Mouse (Mus musculus) adrenal gland, postnatal 36 days (tissue): ENCODE measurements around the gene 6430571L13Rik. TPM values are rescaled to one million over a fixed set of nuclear protein-coding genes. Genes with fewer than 3 reads are reported as not detected.
A peak's percentile ranks its signal among the peaks of the same experiment; 100 is the strongest.
"Not testable (repeated sequence)": the region's sequence is repeated elsewhere in the genome, so short reads cannot be mapped to it uniquely, and the experiment has no call there.

ENCODE experiments used
- DNase-seq, 2 experiments: peaks; one replicate each; pipeline ENCODE4 v3.0.0; 2021; ENCODE audit warnings: mixed read lengths in 1 of 2
- long read RNA-seq, 2 experiments: library from polyadenylated mRNA; stranded (forward); transcript quantifications; one replicate each; pipeline ENCODE4 v2.0.0; 2021; ENCODE audit warnings: borderline sequencing depth in 2 of 2
- total RNA-seq, 2 experiments: library from RNA; stranded (reverse); gene quantifications; 2 replicates each; pipeline ENCODE4 v1.2.3; 2021

Gene 6430571L13Rik
- total RNA-seq: 1 to 10 TPM; 1.2 to 1.3 TPM
- long read RNA-seq, experiment 1, partial matches to known transcripts: 0 of 1 reads
- long read RNA-seq, experiment 1, other reads (novel, unspliced or antisense): 0 of 1 reads
- long read RNA-seq, experiment 2, partial matches to known transcripts: 1 of 1 reads
- long read RNA-seq, experiment 2, other reads (novel, unspliced or antisense): 0 of 1 reads

- peak; percentile 95 to 97 for DNase-seq
Measured at GRCm38 (mm10) chr9:107340267-107340859, at the start of gene 6430571L13Rik. Gene 6430571L13Rik (plus strand): TSS chr9:107340602.

DNA sequence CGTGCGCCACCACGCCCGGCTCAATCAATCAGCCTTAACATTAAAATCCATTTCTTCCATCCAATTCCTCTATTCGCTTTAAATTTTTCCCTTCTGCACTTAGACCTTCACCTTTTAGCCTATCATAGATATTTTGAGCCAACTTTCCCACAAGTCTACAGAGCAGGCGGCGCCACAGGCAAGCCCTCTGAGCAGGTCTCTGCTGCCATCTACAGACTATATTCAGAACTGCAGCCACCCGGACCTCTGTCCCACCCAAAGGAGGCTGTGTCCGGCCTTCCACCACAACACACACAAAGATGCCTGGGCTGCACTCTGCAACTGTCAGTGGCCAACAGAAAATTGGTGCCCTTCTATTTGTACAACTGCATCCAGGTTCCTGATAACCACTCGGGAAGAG is 49.5 kb upstream of the 6430571L13Rik start:
- peak; percentile 83 to 88 for DNase-seq

DNA sequence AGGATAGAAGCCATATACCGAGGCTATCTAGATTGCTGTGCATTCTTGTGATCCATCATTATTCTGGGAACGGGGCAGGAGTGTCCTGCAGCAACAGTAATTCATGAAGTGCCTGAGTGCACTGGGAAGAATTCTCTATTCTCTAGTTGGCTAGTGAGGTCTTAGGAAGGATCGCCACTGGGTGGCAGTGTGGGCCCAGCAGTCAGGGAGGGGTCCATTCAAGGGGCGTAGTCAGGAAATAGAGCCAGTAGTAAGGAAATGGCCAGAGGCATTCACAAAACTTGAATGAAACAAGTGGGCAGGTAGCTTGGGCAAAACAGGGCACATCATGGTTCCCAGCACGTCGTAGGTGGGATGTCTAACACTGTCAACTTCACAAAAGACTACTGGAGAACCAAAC is 46.2 kb upstream of the 6430571L13Rik start:
- peak; percentile 84 to 90 for DNase-seq

DNA sequence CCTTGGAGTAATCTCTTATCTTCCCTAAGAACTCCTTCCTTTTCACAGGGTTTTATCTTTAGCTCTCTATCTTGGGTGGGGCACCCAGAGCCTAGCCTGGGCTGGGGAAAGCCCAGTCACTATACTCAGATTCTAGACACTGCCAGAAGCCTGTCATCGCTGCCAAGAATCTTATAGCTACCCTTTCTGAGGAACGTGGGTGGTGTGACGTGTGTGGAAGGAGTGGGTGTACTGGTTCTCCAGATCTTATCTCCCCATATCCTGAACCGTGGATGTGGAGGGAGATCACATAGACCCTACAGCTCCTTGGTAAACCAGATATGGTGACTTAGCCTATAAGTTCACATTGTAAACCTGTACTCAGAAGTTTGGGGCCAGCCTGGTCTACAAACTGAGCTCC is 44.8 kb upstream of the 6430571L13Rik start:
- DNase-seq: no peak

DNA sequence AAGGTAGTCTGAATTCAATTTTAAA is 44.6 kb upstream of the 6430571L13Rik start, which contains the start of gene Cish:
Gene Cish (plus strand): TSS at position 11 of the 25 bp plus-strand sequence.
- DNase-seq: no peak

- no peak for DNase-seq
Measured at GRCm38 (mm10) chr9:107296041-107296440, 44.4 kb upstream of the 6430571L13Rik start.

DNA sequence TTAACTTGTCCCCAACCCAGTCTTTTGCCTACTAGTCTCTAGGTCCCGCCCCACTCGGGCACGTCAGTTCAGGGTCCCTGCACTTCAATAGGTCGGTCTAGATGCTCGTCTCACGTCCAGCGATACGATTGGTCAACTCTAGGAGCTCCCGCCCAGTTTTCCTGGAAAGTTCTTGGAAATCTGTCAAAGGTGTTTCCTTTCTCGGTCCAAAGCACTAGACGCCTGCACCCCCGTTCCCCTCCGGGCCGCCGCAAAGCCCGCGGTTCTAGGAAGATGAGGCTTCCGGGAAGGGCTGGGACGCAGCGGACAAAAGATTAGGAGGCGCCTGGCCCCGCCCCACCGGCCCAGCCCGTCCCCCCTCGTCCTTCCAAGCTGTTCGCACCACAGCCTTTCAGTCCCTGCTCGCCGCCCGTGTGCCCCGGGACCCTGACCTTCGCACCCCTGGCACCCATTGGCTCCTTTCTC is 43.9 kb upstream of the 6430571L13Rik start:
- peak; percentile 92 for DNase-seq

- no peak for DNase-seq
Measured at GRCm38 (mm10) chr9:107297059-107297458, 43.3 kb upstream of the 6430571L13Rik start.

GRCm38 (mm10) chr9:107297658-107298057 is 42.7 kb upstream of the 6430571L13Rik start:
- no peak for DNase-seq

DNA sequence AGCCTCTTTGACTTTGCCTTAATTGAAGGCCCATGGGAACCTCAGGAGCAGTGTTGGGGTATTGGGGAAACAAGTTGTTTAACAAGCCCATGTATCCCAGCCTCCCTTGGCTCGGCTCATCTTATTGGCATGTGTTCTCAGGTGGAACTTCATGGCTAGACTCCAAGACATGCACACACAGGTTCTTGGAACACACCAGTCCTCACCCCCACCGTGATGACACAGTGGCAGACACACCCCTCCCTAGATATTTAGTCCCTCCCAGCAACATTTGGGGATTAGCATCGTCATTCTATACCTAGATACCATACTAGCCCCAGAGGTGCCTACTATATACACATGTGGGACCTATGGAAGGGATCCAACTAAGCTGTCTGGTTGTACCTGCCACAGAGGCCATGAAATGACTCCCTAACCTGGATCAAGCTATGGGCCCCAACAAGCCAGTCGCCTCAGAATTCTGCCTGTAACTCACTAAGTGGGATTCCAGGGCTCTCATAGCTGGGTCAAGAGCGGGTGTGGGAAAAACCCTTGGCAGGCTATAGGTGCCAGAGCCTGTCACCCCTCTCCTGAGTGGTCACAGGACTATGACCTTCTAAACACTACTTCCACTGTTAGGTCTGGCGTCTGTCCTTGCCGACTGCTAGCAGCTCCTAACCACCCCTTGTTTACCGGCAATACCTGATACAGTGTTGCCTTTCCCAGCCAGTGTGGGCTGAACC is 42.2 kb upstream of the 6430571L13Rik start:
- no peak for DNase-seq

DNA sequence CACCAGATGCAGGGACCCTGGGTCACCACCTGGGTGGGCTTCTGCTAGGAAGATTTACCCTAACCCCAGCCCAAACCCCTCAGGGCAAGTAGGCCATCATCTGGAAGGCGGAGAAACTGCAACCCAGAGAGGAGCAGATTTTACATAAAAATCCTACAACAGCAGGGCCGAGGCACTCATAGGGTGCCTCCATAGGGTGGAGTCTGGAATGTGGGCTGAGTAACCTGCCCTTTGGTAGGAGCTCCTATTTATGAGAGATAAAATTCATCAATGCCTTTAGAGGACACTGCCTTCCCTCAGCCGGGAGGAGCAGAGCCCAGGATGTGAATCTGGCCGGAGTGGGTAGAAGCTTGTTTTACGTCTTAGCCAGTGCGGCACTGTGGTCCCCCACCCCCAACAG is 41.5 kb upstream of the 6430571L13Rik start:
- DNase-seq: no peak

- no peak for DNase-seq
Measured at GRCm38 (mm10) chr9:107299783-107300182, 40.6 kb upstream of the 6430571L13Rik start.

DNA sequence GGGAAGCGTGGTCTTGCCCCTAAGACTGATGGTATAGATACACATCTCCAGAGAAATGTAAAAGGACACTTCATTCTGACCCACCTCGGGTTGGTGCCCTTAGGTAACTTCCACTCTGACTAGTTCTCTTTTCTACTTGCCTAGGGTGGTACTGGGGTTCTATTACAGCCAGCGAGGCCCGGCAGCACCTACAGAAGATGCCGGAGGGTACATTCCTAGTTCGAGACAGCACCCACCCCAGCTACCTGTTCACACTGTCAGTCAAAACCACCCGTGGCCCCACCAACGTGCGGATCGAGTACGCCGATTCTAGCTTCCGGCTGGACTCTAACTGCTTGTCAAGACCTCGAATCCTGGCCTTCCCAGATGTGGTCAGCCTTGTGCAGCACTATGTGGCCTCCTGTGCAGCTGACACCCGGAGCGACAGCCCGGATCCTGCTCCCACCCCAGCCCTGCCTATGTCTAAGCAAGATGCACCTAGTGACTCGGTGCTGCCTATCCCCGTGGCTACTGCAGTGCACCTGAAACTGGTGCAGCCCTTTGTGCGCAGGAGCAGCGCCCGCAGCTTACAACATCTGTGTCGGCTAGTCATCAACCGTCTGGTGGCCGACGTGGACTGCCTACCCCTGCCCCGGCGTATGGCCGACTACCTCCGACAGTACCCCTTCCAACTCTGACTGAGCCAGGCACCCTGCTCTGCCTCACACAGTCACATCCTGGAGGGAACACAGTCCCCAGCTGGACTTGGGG is 40.0 kb upstream of the 6430571L13Rik start:
- DNase-seq: no peak

DNA sequence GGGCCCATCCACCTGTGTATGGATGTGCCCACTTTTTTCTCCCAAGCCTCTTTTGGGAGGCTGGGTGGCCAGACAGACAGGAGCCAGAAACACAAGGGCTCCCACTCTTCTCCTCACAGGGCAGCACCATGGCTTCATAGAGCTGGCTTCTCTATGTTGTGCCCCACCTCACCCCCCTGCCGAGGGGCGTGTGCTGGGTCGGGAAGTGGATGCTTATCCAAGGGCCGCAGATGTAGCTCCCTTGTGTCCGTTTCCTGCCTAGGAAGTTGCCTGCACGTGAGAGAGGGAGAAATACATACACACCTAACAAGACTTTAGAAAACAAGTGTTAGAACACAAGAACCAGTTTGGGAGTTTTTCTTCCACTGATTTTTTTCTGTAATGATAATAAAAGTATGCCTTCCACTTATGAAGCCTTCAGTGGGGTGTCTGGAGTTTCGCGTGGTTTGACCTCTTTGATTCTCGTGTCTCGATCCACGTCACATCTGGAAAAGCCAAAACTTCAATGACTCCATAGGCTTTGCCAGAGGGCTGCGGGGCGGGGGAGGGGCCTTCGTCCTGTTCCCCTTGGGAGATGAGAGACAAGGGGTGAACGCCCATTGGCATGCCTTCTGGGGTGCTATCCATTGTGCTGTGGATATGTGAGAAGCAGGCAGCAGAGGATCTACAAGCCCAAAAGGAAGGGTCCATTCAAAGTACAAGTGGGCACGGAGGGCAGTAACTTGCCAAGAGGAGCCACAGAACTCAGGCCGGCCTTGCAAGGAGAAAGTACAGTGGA is 38.7 kb upstream of the 6430571L13Rik start:
- no peak for DNase-seq

DNA sequence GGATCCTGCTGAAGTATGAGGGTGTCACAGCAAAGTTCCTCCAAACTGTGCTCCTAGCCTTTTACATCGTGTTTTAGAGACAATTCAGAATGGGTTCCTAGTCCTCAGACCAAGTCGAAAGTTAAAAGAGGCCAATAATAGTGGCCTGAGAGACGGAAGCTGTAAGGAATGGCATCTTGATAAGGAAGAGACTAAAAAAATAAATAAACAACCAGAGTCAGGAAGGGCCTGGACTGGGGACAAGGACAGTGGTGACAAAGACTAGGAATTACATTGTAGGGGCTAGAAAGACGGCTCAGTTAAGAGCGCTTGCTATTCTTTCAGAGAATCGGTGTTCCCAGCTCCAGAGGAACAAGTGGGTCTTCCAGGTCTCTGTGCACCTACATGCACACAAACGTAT is 37.8 kb upstream of the 6430571L13Rik start:
- no peak for DNase-seq

- DNase-seq: no peak
Measured at GRCm38 (mm10) chr9:107303121-107303820, 37.1 kb upstream of the 6430571L13Rik start.

DNA sequence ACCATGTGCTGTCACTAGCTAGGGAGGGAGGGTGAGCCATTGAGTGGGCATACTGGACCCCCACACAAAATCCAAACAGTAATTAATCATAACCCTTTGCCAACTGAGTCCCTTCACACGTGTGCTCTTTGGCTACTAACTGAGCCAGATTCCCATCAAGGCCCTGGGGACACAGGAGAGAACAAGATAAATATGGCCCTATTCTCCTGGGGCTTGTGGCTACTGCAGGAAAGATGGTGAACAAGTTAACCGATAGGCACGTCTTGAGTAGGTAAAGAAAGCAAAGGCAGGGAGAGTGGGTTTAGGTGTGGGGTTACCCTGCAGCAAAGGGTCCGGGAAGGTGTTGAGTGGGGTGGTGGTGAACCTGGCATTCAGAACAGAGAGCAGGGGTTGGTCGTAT is 36.5 kb upstream of the 6430571L13Rik start:
- DNase-seq: no peak

DNA sequence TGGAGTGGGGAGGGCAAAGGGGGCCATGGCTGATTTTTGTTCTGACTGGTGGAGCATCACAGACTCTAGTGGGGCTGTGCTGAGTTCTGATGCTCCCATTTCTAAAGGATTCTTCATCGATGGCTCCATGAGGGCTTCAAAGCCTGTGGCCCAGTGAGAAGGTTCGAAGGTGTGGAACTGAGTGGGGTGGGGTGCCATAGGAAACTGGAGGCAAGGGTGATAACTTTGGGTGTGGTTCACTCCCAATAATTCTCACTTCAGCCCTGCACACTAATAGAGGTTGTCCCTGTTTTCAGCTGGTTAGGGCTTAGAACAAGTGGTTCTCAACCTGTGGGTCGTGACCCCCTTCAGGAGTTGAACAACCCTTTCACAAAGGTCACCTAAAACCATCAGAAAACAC is 36.0 kb upstream of the 6430571L13Rik start:
- DNase-seq: no peak

GRCm38 (mm10) chr9:107305012-107305411 is 35.4 kb upstream of the 6430571L13Rik start:
- DNase-seq: no peak

DNA sequence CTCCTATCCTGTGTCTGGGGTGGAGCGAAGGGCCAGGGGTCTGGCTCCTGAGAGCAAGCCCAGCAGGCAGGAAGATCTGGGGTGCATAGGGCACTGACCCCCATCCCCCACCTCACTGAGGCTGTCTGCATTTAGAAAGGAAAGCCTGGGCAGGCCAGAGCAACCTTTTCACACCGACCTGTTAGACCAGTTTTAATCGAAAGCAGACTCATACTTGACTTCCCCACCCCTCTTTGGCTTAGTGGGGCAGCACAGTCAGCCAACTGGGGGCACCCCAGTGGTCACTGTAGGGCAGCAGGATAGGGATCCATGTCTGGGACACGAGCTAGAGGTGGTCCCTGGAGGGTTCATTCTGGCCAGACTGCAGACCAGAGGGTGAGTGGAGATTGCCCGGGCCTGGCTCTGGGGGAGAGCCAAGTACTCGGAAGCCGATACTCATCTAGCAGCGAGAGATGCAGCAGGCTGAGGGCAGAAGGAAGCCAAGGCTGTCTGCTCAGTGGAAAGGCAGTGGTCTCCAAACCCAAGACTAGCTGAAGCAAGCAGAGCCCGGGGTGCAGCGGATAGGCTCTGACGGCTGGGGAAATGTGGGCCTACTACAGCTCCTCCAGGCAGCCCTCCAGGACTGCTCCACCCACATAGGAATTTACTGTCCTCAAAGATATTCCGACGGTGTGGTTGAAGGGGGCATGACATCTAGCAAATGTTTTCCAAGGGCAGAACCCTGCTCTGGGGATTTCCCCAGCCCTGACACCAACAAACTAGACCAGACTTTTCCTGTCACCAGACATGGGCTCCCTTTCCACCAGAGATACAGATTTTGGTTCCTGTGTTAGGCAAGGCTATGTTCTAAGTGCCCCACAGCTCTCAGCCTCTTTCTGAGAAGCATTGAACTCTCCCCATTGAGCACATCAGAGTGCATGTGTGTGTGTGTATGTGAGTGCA is 34.5 kb upstream of the 6430571L13Rik start:
- DNase-seq: no peak

- not testable (repeated sequence) for DNase-seq
Measured at GRCm38 (mm10) chr9:107306673-107307072, 33.7 kb upstream of the 6430571L13Rik start.
